Mouse (Mus musculus) neural tube, postnatal 0 days (tissue): Measurements from ENCODE around the gene Cdc40. TPM values are rescaled to one million over a fixed set of nuclear protein-coding genes. Genes with fewer than 3 reads are reported as not detected.

Source experiments
- polyA plus RNA-seq: library from polyadenylated mRNA; unstranded; fragments of >200 nt; fragmentation: Nextera tagmentation; extraction: Ambion mirVana; gene quantifications from 2 replicates; pipeline ENCODE4 v1.2.1, GENCODE M21; 2015

Gene Cdc40
- polyA plus RNA-seq: 15.5 and 15.7 TPM in 2 replicates

GRCm38 (mm10) chr10:40882831-40883643, at the start of gene Cdc40, which contains the start of gene Wasf1:
Gene Cdc40 (minus strand): TSS chr10:40883311.
Gene Wasf1 (plus strand): TSS chr10:40883475.

Other genes starting within 250 kb of the Cdc40 start
- gene Mettl24, start 200.0 kb downstream of the Cdc40 start, polyA plus RNA-seq: 1.1 and 1.4 TPM in 2 replicates
- gene Wasf1, start 164 bp upstream of the Cdc40 start, polyA plus RNA-seq: 99.0 and 113 TPM in 2 replicates
- gene Gpr6, start 189.0 kb upstream of the Cdc40 start, polyA plus RNA-seq: 2.1 and 2.4 TPM in 2 replicates